Mouse (Mus musculus) 3134 (cell line): ENCODE measurements around the gene Adss.
"Not testable (repeated sequence)": the region's sequence is repeated elsewhere in the genome, so short reads cannot be mapped to it uniquely, and the experiment has no call there.

Experiments
- DNase-seq: peaks from one replicate; pipeline ENCODE4 v3.0.0-alpha.2; 2011; ENCODE audit warnings: low spot score; ENCODE audit not compliant: insufficient read length; ENCODE audit errors: extremely low read depth

Adss gene

GRCm38 (mm10) chr1:177796193-177796939 is at the start of gene Adss:
TSS of gene Adss (minus strand) at chr1:177796511.
- DNase-seq = peak; percentile 100

- DNase-seq = not testable (repeated sequence)
Observed at GRCm38 (mm10) chr1:177845812-177846211, 49.5 kb upstream of the Adss start.

- not testable (repeated sequence) for DNase-seq
Observed at GRCm38 (mm10) chr1:177827776-177828175, 31.5 kb upstream of the Adss start.

- DNase-seq = not testable (repeated sequence)
Observed at GRCm38 (mm10) chr1:177806772-177807171, 10.5 kb upstream of the Adss start.

- no peak for DNase-seq
Observed at GRCm38 (mm10) chr1:177803511-177803910, 7.2 kb upstream of the Adss start.

GRCm38 (mm10) chr1:177797151-177797755 is 942 bp upstream of the Adss start:
- no peak for DNase-seq

GRCm38 (mm10) chr1:177795421-177796192 is 704 bp downstream of the Adss start:
- DNase-seq = no peak

- DNase-seq = no peak
Observed at GRCm38 (mm10) chr1:177794866-177795265, 1.4 kb downstream of the Adss start.

GRCm38 (mm10) chr1:177792835-177793234 is 3.5 kb downstream of the Adss start:
- DNase-seq = no peak

GRCm38 (mm10) chr1:177777397-177777796 is 18.9 kb downstream of the Adss start:
- DNase-seq = no peak

GRCm38 (mm10) chr1:177768931-177769330 is 27.4 kb downstream of the Adss start:
- DNase-seq = no peak

- no peak for DNase-seq
Observed at GRCm38 (mm10) chr1:177757249-177757648, 39.1 kb downstream of the Adss start.

- DNase-seq = no peak
Observed at GRCm38 (mm10) chr1:177753496-177753895, 42.8 kb downstream of the Adss start.

- peak; percentile 51 for DNase-seq
Observed at GRCm38 (mm10) chr1:177747869-177748540, 48.3 kb downstream of the Adss start.

- no peak for DNase-seq
Observed at GRCm38 (mm10) chr1:177744521-177745325, 51.6 kb downstream of the Adss start.

- DNase-seq = no peak
Observed at GRCm38 (mm10) chr1:177742119-177742518, 54.2 kb downstream of the Adss start.

GRCm38 (mm10) chr1:177740707-177741106 is 55.6 kb downstream of the Adss start:
- no peak for DNase-seq

GRCm38 (mm10) chr1:177737505-177738105 is 58.7 kb downstream of the Adss start:
- no peak for DNase-seq

GRCm38 (mm10) chr1:177731973-177732372 is 64.3 kb downstream of the Adss start:
- no peak for DNase-seq
